Mouse (Mus musculus): ENCODE measurements around the gene Rnft2. TPM values are rescaled to one million over a fixed set of nuclear protein-coding genes. Genes with fewer than 3 reads are reported as not detected.

Rnft2 gene
- polyA plus RNA-seq, 1 experiment = 53.8 TPM

GRCm38 (mm10) chr5:118247378-118247777 lies 2.5 kb upstream of the Rnft2 start:
- no peaks in the 10 kb centered on the region for H3K27me3 ChIP-seq (ENCODE audit: control insufficient read depth, insufficient read depth, low read length)
- no peak overlapping the region for H3K27ac ChIP-seq (ENCODE audit: insufficient read depth, low read length)
- no peak for DNase-seq
- H3K4me1 ChIP-seq (ENCODE audit: control insufficient read depth, insufficient read depth, low read length) = peaks cover 18% of the 10 kb centered on the region
- WGBS = 81% methylated on average over 8 of the region's 8 CpGs
- no peak for TF ChIP-seq CTCF (IDR thresholded peaks at IDR 0.05; ENCODE audit: borderline replicate concordance, insufficient read depth, low read depth, low read length)
- TF ChIP-seq POLR2A (IDR thresholded peaks at IDR 0.05; ENCODE audit: borderline replicate concordance, insufficient read depth, low read length) = no peak
- no peak overlapping the region for H3K4me3 ChIP-seq (replicated peaks; ENCODE audit: insufficient read depth, low read depth, low read length)

DNA sequence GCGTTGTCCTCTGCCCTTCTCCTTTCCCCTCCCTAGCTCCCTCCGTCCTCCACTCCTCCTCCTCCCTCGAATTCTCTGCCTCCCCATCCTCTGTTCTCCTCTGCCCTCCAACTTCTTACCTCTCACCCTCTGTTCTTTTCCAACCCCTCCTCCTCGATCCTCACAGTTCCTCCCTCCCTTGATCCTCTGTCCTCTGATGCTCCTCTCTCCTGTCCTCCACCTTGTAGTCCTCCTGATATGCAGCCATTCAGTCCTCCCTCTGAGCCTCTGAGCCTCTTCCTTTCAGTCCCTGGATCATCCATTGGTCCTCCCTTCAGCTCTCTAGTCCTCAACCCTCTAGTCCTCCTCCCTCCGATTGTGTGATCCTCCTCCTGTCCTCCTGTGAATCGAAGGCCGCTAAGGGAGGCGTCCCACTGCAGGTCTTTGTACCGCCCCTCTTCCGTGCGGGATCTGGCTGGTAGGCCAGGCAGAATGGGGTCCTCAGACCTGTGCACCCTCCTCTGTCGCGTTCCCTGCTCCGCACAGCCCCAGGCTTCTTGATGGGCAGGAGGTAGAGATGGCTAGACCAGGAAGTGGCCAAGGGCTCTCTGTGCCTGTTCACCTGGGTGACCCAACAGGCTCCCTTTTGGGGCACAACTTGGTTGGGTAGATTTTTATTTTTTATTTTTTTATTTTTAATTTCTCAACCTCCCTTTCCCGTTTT lies 841 bp upstream of the Rnft2 start:
- peak overlapping the region; percentile 80 for H3K4me3 ChIP-seq (replicated peaks; ENCODE audit: insufficient read depth, low read depth, low read length)
- 3% methylated on average over 15 of the region's 15 CpGs for WGBS
- peaks cover 12% of the 10 kb centered on the region; the same call in 1 of the 2 replicates for H3K4me1 ChIP-seq (ENCODE audit: control insufficient read depth, insufficient read depth, low read length)
- DNase-seq = peak; percentile 44 to 47
- H3K27ac ChIP-seq (ENCODE audit: insufficient read depth, low read length) = peak overlapping the region; percentile 75
- H3K27me3 ChIP-seq (ENCODE audit: control insufficient read depth, insufficient read depth, low read length) = no peaks in the 10 kb centered on the region
- no peak for TF ChIP-seq POLR2A (IDR thresholded peaks at IDR 0.05; ENCODE audit: borderline replicate concordance, insufficient read depth, low read length)
- no peak for TF ChIP-seq CTCF (IDR thresholded peaks at IDR 0.05; ENCODE audit: borderline replicate concordance, insufficient read depth, low read depth, low read length)

GRCm38 (mm10) chr5:118239671-118240070 lies 5.2 kb downstream of the Rnft2 start:
- Histone ChIP-seq H3K27me3 (ENCODE audit: control insufficient read depth, insufficient read depth, low read length) (no peaks in the 10 kb centered on the region), H3K4me1 (ENCODE audit: control insufficient read depth, insufficient read depth, low read length) (peaks cover 4% of the 10 kb centered on the region), H3K27ac (ENCODE audit: insufficient read depth, low read length) (no peak overlapping the region), H3K4me3 (replicated peaks; ENCODE audit: insufficient read depth, low read depth, low read length) (no peak overlapping the region)
- 82% methylated on average over 12 of the region's 12 CpGs for WGBS
- no peak for DNase-seq
- TF ChIP-seq CTCF (IDR thresholded peaks at IDR 0.05; ENCODE audit: borderline replicate concordance, insufficient read depth, low read depth, low read length) (no peak), POLR2A (IDR thresholded peaks at IDR 0.05; ENCODE audit: borderline replicate concordance, insufficient read depth, low read length) (no peak)

DNA sequence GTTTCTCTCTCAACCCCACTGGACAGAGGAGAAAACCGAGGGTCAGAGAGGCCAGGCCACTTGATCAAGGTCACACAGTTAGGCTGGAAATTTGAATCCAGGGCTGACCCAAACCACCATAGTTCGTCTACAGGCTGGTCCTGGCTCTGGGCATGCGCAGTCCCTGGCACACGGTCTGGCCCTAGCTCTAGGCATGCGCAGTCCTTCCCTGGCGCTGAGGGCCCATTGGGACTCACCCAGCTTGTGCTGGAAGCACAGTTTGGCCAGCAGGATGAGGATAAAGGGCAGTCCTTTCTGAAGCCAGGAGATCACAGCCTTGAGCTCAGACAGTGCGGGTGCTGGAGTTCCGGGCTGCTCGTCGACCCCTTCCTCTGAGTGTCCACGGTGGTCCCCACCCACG lies 8.0 kb downstream of the Rnft2 start:
- no peaks in the 10 kb centered on the region for H3K27me3 ChIP-seq (ENCODE audit: control insufficient read depth, insufficient read depth, low read length)
- TF ChIP-seq POLR2A (IDR thresholded peaks at IDR 0.05; ENCODE audit: borderline replicate concordance, insufficient read depth, low read length) (0 out of 2 replicates have a peak, but pooled peaks have one; percentile 12), CTCF (IDR thresholded peaks at IDR 0.05; ENCODE audit: borderline replicate concordance, insufficient read depth, low read depth, low read length) (no peak)
- H3K4me1 ChIP-seq (ENCODE audit: control insufficient read depth, insufficient read depth, low read length) = peaks cover 6% of the 10 kb centered on the region
- no peak overlapping the region for H3K4me3 ChIP-seq (replicated peaks; ENCODE audit: insufficient read depth, low read depth, low read length)
- peak; percentile 75 to 80 for DNase-seq
- no peak overlapping the region for H3K27ac ChIP-seq (ENCODE audit: insufficient read depth, low read length)
- WGBS = 75% methylated on average over 12 of the region's 12 CpGs

DNA sequence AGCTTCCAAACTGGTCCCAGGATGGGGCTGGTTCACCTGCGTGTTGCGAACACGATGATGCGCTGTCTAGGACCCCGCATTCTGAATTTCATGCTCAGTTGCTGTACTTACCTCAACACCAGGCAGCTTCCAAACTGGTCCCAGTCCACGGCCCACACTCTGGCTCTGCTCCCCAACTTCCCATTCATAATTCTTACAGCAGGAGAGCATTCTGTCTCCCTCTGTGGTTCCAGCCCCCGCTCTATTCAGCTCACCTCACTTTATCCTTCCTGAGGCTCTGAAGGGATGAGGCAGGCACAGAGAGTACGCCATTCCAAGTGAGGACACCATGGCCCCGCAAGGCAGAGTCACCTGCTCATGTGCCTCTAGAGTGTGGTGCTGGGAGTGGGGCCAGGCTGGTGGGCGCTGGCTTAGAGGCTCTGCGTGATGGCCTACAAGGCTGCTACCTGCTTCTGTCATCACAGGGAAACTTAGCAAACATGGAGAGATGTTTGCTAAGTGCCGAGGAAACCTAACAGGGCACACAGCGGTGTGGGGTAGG lies 14.8 kb downstream of the Rnft2 start:
- 93% methylated on average over 13 of the region's 13 CpGs for WGBS
- Histone ChIP-seq H3K27ac (ENCODE audit: insufficient read depth, low read length) (no peak overlapping the region), H3K4me3 (replicated peaks; ENCODE audit: insufficient read depth, low read depth, low read length) (no peak overlapping the region), H3K27me3 (ENCODE audit: control insufficient read depth, insufficient read depth, low read length) (no peaks in the 10 kb centered on the region), H3K4me1 (ENCODE audit: control insufficient read depth, insufficient read depth, low read length) (peaks cover 6% of the 10 kb centered on the region)
- TF ChIP-seq CTCF (IDR thresholded peaks at IDR 0.05; ENCODE audit: borderline replicate concordance, insufficient read depth, low read depth, low read length) = no peak
- no peak for TF ChIP-seq POLR2A (IDR thresholded peaks at IDR 0.05; ENCODE audit: borderline replicate concordance, insufficient read depth, low read length)
- no peak for DNase-seq

GRCm38 (mm10) chr5:118223142-118223757 lies 21.7 kb downstream of the Rnft2 start:
- WGBS = 70% methylated on average over 9 of the region's 9 CpGs
- Histone ChIP-seq H3K4me1 (ENCODE audit: control insufficient read depth, insufficient read depth, low read length) (no peaks in the 10 kb centered on the region), H3K4me3 (replicated peaks; ENCODE audit: insufficient read depth, low read depth, low read length) (no peak overlapping the region), H3K27me3 (ENCODE audit: control insufficient read depth, insufficient read depth, low read length) (no peaks in the 10 kb centered on the region), H3K27ac (ENCODE audit: insufficient read depth, low read length) (no peak overlapping the region)
- TF ChIP-seq CTCF (IDR thresholded peaks at IDR 0.05; ENCODE audit: borderline replicate concordance, insufficient read depth, low read depth, low read length) = no peak
- no peak for TF ChIP-seq POLR2A (IDR thresholded peaks at IDR 0.05; ENCODE audit: borderline replicate concordance, insufficient read depth, low read length)
- no peak for DNase-seq

- 74% methylated on average over 6 of the region's 6 CpGs for WGBS
- DNase-seq = no peak
- peaks cover 6% of the 10 kb centered on the region for H3K4me1 ChIP-seq (ENCODE audit: control insufficient read depth, insufficient read depth, low read length)
- no peaks in the 10 kb centered on the region for H3K27me3 ChIP-seq (ENCODE audit: control insufficient read depth, insufficient read depth, low read length)
- H3K27ac ChIP-seq (ENCODE audit: insufficient read depth, low read length) = no peak overlapping the region
- no peak for TF ChIP-seq CTCF (IDR thresholded peaks at IDR 0.05; ENCODE audit: borderline replicate concordance, insufficient read depth, low read depth, low read length)
- TF ChIP-seq POLR2A (IDR thresholded peaks at IDR 0.05; ENCODE audit: borderline replicate concordance, insufficient read depth, low read length) = no peak
- no peak overlapping the region for H3K4me3 ChIP-seq (replicated peaks; ENCODE audit: insufficient read depth, low read depth, low read length)
Measured at GRCm38 (mm10) chr5:118217410-118217809, 27.5 kb downstream of the Rnft2 start.

All from cerebellum, adult 2 months (tissue).